Mouse (Mus musculus) E14TG2a.4 (cell line): ENCODE data around the gene Hrct1.

Experiments used
- H3K27me3 ChIP-seq: 2 replicates; pipeline ENCODE4 v1.6.1; 2014; ENCODE audit warnings: low read length, control low read depth; ENCODE audit not compliant: insufficient read depth
- H3K36me3 ChIP-seq: 2 replicates; pipeline ENCODE4 v1.6.1; 2014; ENCODE audit warnings: low read length, control low read depth; ENCODE audit not compliant: insufficient read depth
- H3K4me1 ChIP-seq: replicated peaks from 2 replicates; pipeline ENCODE4 v1.6.1; 2014; ENCODE audit warnings: low read depth, low read length, control low read depth
- H3K4me3 ChIP-seq: replicated peaks from 2 replicates; pipeline ENCODE4 v1.5.1; 2014; ENCODE audit warnings: mild to moderate bottlenecking, low read length
- H3K9me3 ChIP-seq: 2 replicates; pipeline ENCODE4 v1.6.1; 2014; ENCODE audit warnings: low read length, control low read depth
- CTCF ChIP-seq: conservative IDR thresholded peaks from 2 replicates; pipeline ENCODE4 v1.5.1; 2014; ENCODE audit warnings: low read length
- NANOG ChIP-seq: IDR thresholded peaks from 2 replicates; pipeline ENCODE4 v1.6.1; 2014; ENCODE audit warnings: borderline replicate concordance, low read length, mixed read lengths
- POU5F1 ChIP-seq: IDR thresholded peaks from 2 replicates; pipeline ENCODE4 v1.6.1; 2014; ENCODE audit warnings: low read length, borderline replicate concordance

Hrct1 gene

DNA sequence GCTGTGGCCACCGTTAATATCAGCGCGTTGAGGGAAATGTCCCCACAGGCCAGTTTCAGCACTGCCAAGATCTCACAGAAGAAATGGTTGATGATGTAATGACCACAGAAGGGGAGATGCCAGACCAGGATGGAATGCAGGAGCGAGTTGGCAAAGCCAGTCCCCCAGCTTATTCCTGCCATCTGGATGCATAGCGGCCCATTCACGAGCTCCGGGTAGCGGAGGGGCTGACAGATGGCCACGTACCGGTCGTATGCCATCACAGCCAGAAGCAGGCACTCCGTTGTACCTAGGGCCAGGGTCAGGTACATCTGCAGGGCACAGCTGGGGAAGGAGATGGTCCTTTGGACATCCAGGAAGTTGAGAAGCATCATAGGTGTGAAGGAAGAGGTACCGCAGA, 30.4 kb upstream of the Hrct1 start:
- H3K9me3 ChIP-seq: peaks cover 8% of the 10 kb centered on the region
- H3K4me1 ChIP-seq: peaks cover 18% of the 10 kb centered on the region
- H3K36me3 ChIP-seq: no peaks in the 10 kb centered on the region
- TF ChIP-seq CTCF: no peak
- TF ChIP-seq NANOG: no peak
- no peak for TF ChIP-seq POU5F1
- H3K27me3 ChIP-seq: peaks cover 25% of the 10 kb centered on the region
- no peak overlapping the region for H3K4me3 ChIP-seq

DNA sequence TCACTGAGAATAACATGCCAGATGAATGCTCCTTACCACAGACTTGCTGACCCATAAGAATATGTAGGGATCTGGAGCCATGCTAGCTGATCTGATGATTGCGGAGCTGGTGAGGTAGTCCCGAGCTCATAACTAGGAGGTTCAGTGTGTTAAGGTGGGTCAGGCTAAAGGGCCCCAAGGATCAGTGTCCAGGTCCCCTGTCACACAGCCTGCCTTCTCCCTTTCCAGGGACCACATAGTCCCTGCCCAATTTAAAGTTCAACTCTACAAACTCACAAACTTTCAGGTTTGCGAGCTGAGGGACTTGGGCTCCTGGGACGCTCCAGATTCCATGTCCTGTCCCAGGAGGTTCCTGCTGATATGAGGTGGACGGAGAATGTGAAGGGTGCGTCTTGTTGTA, 26.3 kb upstream of the Hrct1 start, which contains the start of gene Olfr70:
Gene Olfr70 (minus strand): TSS at position 101 of the 400 bp plus-strand sequence.
- TF ChIP-seq POU5F1 (no peak), NANOG (no peak), CTCF (no peak)
- H3K27me3 ChIP-seq: peaks cover 37% of the 10 kb centered on the region
- H3K9me3 ChIP-seq: no peaks in the 10 kb centered on the region
- H3K36me3 ChIP-seq: no peaks in the 10 kb centered on the region
- no peak within 1 kb of the TSS for H3K4me3 ChIP-seq
- H3K4me1 ChIP-seq: peaks cover 4% of the 10 kb centered on the region

DNA sequence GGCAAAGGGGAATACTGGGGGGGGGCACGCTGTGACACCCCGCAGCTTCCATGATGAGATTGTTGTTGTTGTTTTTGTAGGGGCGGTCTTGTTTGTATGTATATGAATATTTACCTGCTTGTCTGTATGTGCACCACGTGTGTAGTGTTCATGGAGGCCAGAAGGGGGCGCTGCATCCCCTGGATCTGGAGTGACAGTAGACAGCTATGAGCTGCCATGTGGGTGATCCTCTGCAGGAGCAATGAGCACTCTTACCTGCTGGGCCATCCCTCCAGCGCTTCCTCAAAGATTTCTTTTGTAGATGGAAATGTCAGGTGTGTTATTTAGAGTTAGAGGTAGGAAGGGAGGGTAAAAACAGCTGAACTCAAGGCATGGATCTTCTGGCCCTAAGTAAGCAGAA, 23.5 kb upstream of the Hrct1 start:
- Histone ChIP-seq H3K36me3 (no peaks in the 10 kb centered on the region), H3K27me3 (peaks cover 33% of the 10 kb centered on the region), H3K9me3 (no peaks in the 10 kb centered on the region), H3K4me1 (no peaks in the 10 kb centered on the region), H3K4me3 (no peak overlapping the region)
- TF ChIP-seq CTCF (peak; percentile 85), POU5F1 (no peak)

DNA sequence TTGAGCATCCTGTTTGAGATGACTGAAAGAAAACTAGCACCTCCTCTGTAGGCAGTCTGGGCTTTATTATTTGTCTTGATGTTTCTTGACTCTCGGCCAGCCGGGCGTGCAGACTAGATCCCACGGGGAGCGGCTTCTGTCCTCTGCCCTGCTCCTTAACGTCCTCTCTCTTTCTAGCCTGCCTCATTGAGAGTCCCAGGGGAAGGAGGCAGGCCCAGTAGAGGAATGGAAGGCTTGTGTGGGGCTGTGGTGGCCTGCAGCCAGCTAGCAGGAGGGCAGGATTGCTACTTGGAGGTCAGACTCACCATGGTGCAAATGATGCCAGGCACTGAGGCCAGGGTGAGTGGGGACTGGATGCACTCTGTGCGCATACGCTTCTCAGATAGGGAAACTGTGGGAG, 23.1 kb upstream of the Hrct1 start:
- Histone ChIP-seq H3K9me3 (no peaks in the 10 kb centered on the region), H3K27me3 (peaks cover 35% of the 10 kb centered on the region), H3K36me3 (no peaks in the 10 kb centered on the region), H3K4me3 (no peak overlapping the region), H3K4me1 (no peaks in the 10 kb centered on the region)
- no peak for TF ChIP-seq NANOG
- no peak for TF ChIP-seq POU5F1
- no peak for TF ChIP-seq CTCF

DNA sequence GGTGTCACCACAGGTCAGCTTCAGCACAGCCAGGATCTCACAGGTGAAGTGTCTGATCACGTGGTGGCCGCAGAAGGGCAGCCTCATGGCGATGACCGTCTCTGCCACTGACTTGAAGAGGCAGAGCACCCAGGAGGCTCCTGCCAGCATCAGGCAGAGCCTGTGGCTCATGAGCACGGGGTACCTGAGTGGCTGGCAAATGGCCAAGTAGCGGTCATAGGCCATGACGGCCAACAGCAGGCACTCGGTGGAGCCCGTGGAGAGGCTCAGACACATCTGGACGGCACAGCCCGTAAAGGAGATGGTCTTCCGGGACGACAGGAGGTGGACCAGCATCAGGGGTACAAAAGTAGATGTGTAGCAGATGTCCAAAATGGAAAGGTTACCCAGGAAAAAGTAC, 21.0 kb upstream of the Hrct1 start:
- no peak for TF ChIP-seq NANOG
- TF ChIP-seq CTCF: no peak
- TF ChIP-seq POU5F1: no peak
- Histone ChIP-seq H3K9me3 (no peaks in the 10 kb centered on the region), H3K27me3 (peaks cover 47% of the 10 kb centered on the region), H3K4me3 (no peak overlapping the region), H3K36me3 (no peaks in the 10 kb centered on the region), H3K4me1 (no peaks in the 10 kb centered on the region)

DNA sequence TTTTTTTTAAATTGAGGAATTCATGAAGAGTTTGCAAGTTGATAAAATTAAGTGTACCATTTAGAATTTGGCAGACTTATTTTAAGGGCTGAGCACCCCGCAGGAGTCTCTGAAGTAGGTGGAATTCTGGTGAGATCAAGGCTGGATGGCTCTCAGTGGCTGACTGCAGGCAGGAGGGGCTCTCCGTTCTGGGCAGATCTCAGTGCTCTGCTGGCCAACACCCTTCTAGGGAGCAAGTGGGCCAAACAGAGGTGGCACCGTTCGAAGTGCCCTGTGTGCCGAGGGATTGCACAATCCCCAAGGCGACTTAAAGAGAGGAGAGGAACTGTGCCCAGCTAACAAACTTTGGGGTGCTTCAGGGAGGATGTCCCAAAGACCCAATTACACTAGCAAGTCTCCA, 17.1 kb upstream of the Hrct1 start, which contains the start of gene Olfr71:
Gene Olfr71 (minus strand): TSS at position 387 of the 400 bp plus-strand sequence.
- Histone ChIP-seq H3K27me3 (peaks cover 46% of the 10 kb centered on the region), H3K9me3 (no peaks in the 10 kb centered on the region), H3K4me1 (no peaks in the 10 kb centered on the region), H3K4me3 (no peak within 1 kb of the TSS), H3K36me3 (no peaks in the 10 kb centered on the region)
- no peak for TF ChIP-seq NANOG
- no peak for TF ChIP-seq POU5F1
- TF ChIP-seq CTCF: no peak

DNA sequence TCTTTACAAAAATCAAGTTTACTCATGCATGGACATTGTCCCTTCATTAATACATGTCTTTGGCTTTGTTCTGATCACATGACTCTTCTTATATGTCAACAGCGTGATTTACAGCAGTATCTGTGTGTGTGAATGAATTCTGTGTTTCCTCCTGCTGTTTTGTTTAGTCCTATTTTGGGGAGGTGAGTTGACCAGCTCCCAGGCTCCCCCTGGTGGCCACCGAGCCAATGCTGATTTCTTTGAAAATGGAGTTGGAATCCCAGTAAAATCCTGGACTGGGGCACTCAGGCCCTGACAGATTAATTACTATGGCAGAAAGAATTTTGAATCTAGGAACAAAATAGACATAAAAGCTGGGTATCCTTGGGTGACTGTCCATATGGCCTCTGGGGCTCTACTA, 15.2 kb upstream of the Hrct1 start:
- TF ChIP-seq POU5F1: no peak
- peak; percentile 85 for TF ChIP-seq CTCF
- no peaks in the 10 kb centered on the region for H3K4me1 ChIP-seq
- H3K4me3 ChIP-seq: no peak overlapping the region
- no peaks in the 10 kb centered on the region for H3K9me3 ChIP-seq
- no peaks in the 10 kb centered on the region for H3K36me3 ChIP-seq
- peaks cover 35% of the 10 kb centered on the region for H3K27me3 ChIP-seq

DNA sequence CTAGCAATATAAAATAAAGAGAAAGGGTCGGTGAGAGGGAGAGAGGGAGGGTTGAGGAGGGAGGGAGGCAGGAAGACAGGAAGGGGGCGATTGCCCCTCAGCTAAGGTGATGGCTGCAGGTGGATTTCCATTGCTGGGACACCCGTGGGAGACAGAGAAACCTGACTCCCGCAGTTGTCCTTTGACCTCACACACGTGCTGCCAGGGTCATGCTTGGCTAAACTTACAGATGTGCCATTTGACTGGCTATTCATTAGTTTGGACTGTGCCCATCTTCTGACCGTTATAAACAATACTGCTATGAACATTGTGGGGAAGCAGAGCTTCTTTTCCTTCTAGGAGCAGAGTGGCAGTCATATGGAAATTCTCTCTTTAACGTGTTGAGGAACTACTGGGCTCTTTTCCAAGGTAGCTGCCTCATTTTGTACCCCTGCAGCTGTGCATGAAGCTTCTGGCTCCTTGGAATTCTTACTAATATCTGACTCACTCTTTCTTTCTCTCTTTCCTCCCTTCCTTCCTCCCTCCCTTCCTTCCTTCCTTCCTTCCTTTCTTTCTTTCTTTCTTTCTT, 13.3 kb upstream of the Hrct1 start:
- Histone ChIP-seq H3K36me3 (no peaks in the 10 kb centered on the region), H3K4me1 (no peaks in the 10 kb centered on the region), H3K9me3 (peaks cover 4% of the 10 kb centered on the region; the same call in 1 of the 2 replicates), H3K4me3 (no peak overlapping the region), H3K27me3 (peaks cover 22% of the 10 kb centered on the region)
- no peak for TF ChIP-seq NANOG
- no peak for TF ChIP-seq CTCF
- no peak for TF ChIP-seq POU5F1
